Mouse (Mus musculus): Measurements from ENCODE around the gene Pdzd7. TPM values are rescaled to one million over a fixed set of nuclear protein-coding genes. Genes with fewer than 3 reads are reported as not detected.

Pdzd7 gene
- total RNA-seq (2021), result 1 to 10 TPM; 2.1 to 2.3 TPM
- long read RNA-seq, experiment 1, result 0 reads
- long read RNA-seq, experiment 2, partial matches to known transcripts, result 1 of 3 reads
- long read RNA-seq, experiment 2, other reads (novel, unspliced or antisense), result 2 of 3 reads

- DNase-seq (ENCODE audit: low spot score in 2 of 2), result no peak
These were observed at the start of gene Pdzd7 for GRCm38 (mm10) chr19:45045651-45046050. Gene Pdzd7 (minus strand): TSS chr19:45045717.

- no peak for DNase-seq (ENCODE audit: low spot score in 2 of 2)
These were observed 36.5 kb upstream of the Pdzd7 start for GRCm38 (mm10) chr19:45081841-45082550.

GRCm38 (mm10) chr19:45081279-45081678, 35.8 kb upstream of the Pdzd7 start:
- peak; percentile 69 to 70 for DNase-seq (ENCODE audit: low spot score in 2 of 2)

GRCm38 (mm10) chr19:45080711-45081110, 35.2 kb upstream of the Pdzd7 start:
- DNase-seq (ENCODE audit: low spot score in 2 of 2), result no peak

GRCm38 (mm10) chr19:45079769-45080515, 34.4 kb upstream of the Pdzd7 start:
- peak in 1 of 2 experiments; percentile 40 for DNase-seq (ENCODE audit: low spot score in 2 of 2)

- DNase-seq (ENCODE audit: low spot score in 2 of 2), result no peak
These were observed 33.7 kb upstream of the Pdzd7 start for GRCm38 (mm10) chr19:45078971-45079764.

GRCm38 (mm10) chr19:45077742-45078645, 32.5 kb upstream of the Pdzd7 start:
- no peak for DNase-seq (ENCODE audit: low spot score in 2 of 2)

- no peak for DNase-seq (ENCODE audit: low spot score in 2 of 2)
These were observed 31.3 kb upstream of the Pdzd7 start for GRCm38 (mm10) chr19:45076586-45077510.

GRCm38 (mm10) chr19:45076036-45076575, 30.6 kb upstream of the Pdzd7 start:
- DNase-seq (ENCODE audit: low spot score in 2 of 2), result no peak

- DNase-seq (ENCODE audit: low spot score in 2 of 2), result no peak
These were observed 30.0 kb upstream of the Pdzd7 start for GRCm38 (mm10) chr19:45075323-45076035.

GRCm38 (mm10) chr19:45074580-45075322, 29.2 kb upstream of the Pdzd7 start, which contains the start of gene Kazald1:
Gene Kazald1 (plus strand): TSS chr19:45075241.
- DNase-seq (ENCODE audit: low spot score in 2 of 2), result peak; percentile 95 to 97

- DNase-seq (ENCODE audit: low spot score in 2 of 2), result peak; percentile 64 to 82
These were observed 28.5 kb upstream of the Pdzd7 start for GRCm38 (mm10) chr19:45073871-45074542.

- no peak for DNase-seq (ENCODE audit: low spot score in 2 of 2)
These were observed 22.4 kb upstream of the Pdzd7 start for GRCm38 (mm10) chr19:45067758-45068510.

GRCm38 (mm10) chr19:45067170-45067569, 21.7 kb upstream of the Pdzd7 start:
- DNase-seq (ENCODE audit: low spot score in 2 of 2), result no peak

GRCm38 (mm10) chr19:45065226-45065625, 19.7 kb upstream of the Pdzd7 start:
- no peak for DNase-seq (ENCODE audit: low spot score in 2 of 2)

Data from layer of hippocampus, postnatal 14 days (tissue).